Mouse (Mus musculus) liver, adult (tissue): ENCODE results near the gene Gm4924.

Experiments used
- GATA4 ChIP-seq: IDR thresholded peaks from 2 replicates; pipeline ENCODE4 v1.6.1; 2014; ENCODE audit warnings: mild to moderate bottlenecking, low read length; ENCODE audit not compliant: insufficient replicate concordance

The Gm4924 gene

GRCm38 (mm10) chr10:82354083-82355010 lies at the start of gene Gm4924:
Gene Gm4924 (plus strand): TSS chr10:82354255.
- no peak for TF ChIP-seq GATA4

GRCm38 (mm10) chr10:82316482-82316881 lies 37.6 kb upstream of the Gm4924 start, which contains the start of gene 4932415D10Rik:
Gene 4932415D10Rik (minus strand): TSS chr10:82316582.
- TF ChIP-seq GATA4 = no peak

GRCm38 (mm10) chr10:82320134-82320533 lies 33.9 kb upstream of the Gm4924 start:
- TF ChIP-seq GATA4 = no peak

GRCm38 (mm10) chr10:82329826-82330225 lies 24.2 kb upstream of the Gm4924 start:
- no peak for TF ChIP-seq GATA4

GRCm38 (mm10) chr10:82355401-82355800 lies 1.3 kb downstream of the Gm4924 start:
- no peak for TF ChIP-seq GATA4

- no peak for TF ChIP-seq GATA4
Measured at GRCm38 (mm10) chr10:82361911-82362310, 7.9 kb downstream of the Gm4924 start.

- no peak for TF ChIP-seq GATA4
Measured at GRCm38 (mm10) chr10:82382992-82383391, 28.9 kb downstream of the Gm4924 start.

GRCm38 (mm10) chr10:82409511-82409910 lies 55.5 kb downstream of the Gm4924 start:
- no peak for TF ChIP-seq GATA4

- TF ChIP-seq GATA4 = no peak
Measured at GRCm38 (mm10) chr10:82423631-82424030, 69.6 kb downstream of the Gm4924 start.
